Mouse (Mus musculus) neural tube, embryonic 11.5 days (tissue): ENCODE results near the gene Fntb. TPM values are rescaled to one million over a fixed set of nuclear protein-coding genes. Genes with fewer than 3 reads are reported as not detected.

Experiments
- ATAC-seq: fragments of 200-750 bp; cut with Nextera tagmentation; 2 replicates; pipeline ENCODE4 v1.8.0; 2017; ENCODE audit warnings: moderate number of reproducible peaks, mild to moderate bottlenecking, moderate TSS enrichment, moderate library complexity; ENCODE audit not compliant: insufficient read depth, low FRiP score, low TSS enrichment
- DNase-seq: peaks from one replicate; pipeline ENCODE4 v3.0.0-alpha.2; 2015; ENCODE audit warnings: low spot score
- H3K27ac ChIP-seq: fragments of 300-500 bp; sonication (generic); 2 replicates; pipeline ENCODE4 v1.5.1; 2014; ENCODE audit warnings: low read depth, mild to moderate bottlenecking, low read length
- H3K27me3 ChIP-seq: fragments of 300-500 bp; sonication (generic); 2 replicates; pipeline ENCODE4 v1.6.1; 2014; ENCODE audit warnings: mild to moderate bottlenecking, low read length, mixed read lengths; ENCODE audit not compliant: control insufficient read depth, insufficient read depth
- H3K36me3 ChIP-seq: fragments of 300-500 bp; sonication (generic); 2 replicates; pipeline ENCODE4 v1.6.1; 2014; ENCODE audit warnings: mild to moderate bottlenecking, low read length, moderate library complexity, mixed read lengths; ENCODE audit not compliant: control insufficient read depth, insufficient read depth
- H3K4me1 ChIP-seq: fragments of 300-500 bp; sonication (generic); 2 replicates; pipeline ENCODE4 v1.6.1; 2014; ENCODE audit warnings: low read length, mixed read lengths; ENCODE audit not compliant: control insufficient read depth, insufficient read depth
- H3K4me2 ChIP-seq: fragments of 300-500 bp; sonication (generic); 2 replicates; pipeline ENCODE4 v1.6.1; 2014; ENCODE audit warnings: low read depth, mild to moderate bottlenecking, moderate library complexity
- H3K4me3 ChIP-seq: fragments of 300-500 bp; sonication (generic); 2 replicates; pipeline ENCODE4 v1.5.1; 2014; ENCODE audit warnings: low read depth, low read length
- H3K9ac ChIP-seq: fragments of 300-500 bp; sonication (generic); 2 replicates; pipeline ENCODE4 v1.6.1; 2014; ENCODE audit warnings: mild to moderate bottlenecking, low read length
- H3K9me3 ChIP-seq: fragments of 300-500 bp; sonication (generic); 2 replicates; pipeline ENCODE4 v1.6.1; 2016; ENCODE audit warnings: low read length; ENCODE audit not compliant: control insufficient read depth
- WGBS: fragments of 180-500 bp; shearing (Covaris S2); extraction: QIAGEN DNeasy Blood & Tissue Kit; methylation state at CpG from one replicate; pipeline ENCODE4 v1.1.7; 2014; 5-methylcytosine and 5-hydroxymethylcytosine counted together
- polyA plus RNA-seq: library from polyadenylated mRNA; unstranded; fragments of >200 nt; fragmentation: Nextera tagmentation; extraction: Ambion mirVana; gene quantifications from 2 replicates; pipeline ENCODE4 v1.2.1, GENCODE M21; 2014

The Fntb gene
- polyA plus RNA-seq, 1 experiment from 2014 or later: 49.3 TPM

DNA sequence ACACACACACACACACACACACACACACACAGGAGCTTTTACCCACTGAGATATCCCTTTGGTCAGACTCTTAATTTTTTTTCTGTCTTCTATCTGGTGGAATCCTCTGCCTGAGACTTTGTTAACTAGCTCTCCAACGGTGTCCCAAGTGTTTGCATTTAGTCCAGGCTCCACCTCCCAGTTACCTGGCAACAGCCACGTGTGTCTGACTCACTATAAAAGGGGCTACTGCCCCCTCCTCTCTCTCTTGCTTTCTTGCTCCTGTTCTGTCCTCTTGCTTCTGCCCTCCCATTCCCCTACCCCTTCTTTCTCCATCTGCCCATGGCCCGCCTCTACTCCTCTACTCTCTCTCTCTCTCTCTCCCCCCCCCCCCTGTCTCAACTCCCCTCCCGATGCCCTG lies 200.5 kb downstream of the Fntb start:
- Histone ChIP-seq H3K27ac (no peak overlapping the region), H3K36me3 (no peaks in the 10 kb centered on the region), H3K27me3 (no peaks in the 10 kb centered on the region), H3K4me2 (no peak overlapping the region), H3K4me3 (no peak overlapping the region), H3K4me1 (peaks cover 8% of the 10 kb centered on the region), H3K9me3 (no peaks in the 10 kb centered on the region), H3K9ac (no peak overlapping the region)
- 11% methylated on average over 4 of the region's 4 CpGs for WGBS
- DNase-seq (no peak), ATAC-seq (no peak)

Other genes with a start within 250 kb of the Fntb start
- 1.5 and 1.7 TPM in 2 replicates for gene Plekhg3, start 234.7 kb upstream of the Fntb start, polyA plus RNA-seq
- 3.7 and 4.1 TPM in 2 replicates for gene Sptb, start 55.0 kb upstream of the Fntb start, polyA plus RNA-seq
- 104 and 105 TPM in 2 replicates for gene Churc1, start 51 bp upstream of the Fntb start, polyA plus RNA-seq
- gene Gpx2, start 30.0 kb downstream of the Fntb start, polyA plus RNA-seq: not detected in 2 replicates
- gene Rab15, start 57.3 kb downstream of the Fntb start, polyA plus RNA-seq: 14.2 and 14.7 TPM in 2 replicates
- 20.6 and 33.4 TPM in 2 replicates for gene Max, start 196.6 kb downstream of the Fntb start, polyA plus RNA-seq